Mouse (Mus musculus): ENCODE results near the gene Dync1h1.

- TF ChIP-seq POLR2A (IDR thresholded peaks at IDR 0.05; ENCODE audit: insufficient read depth, low read depth, low read length) (no peak), CTCF (IDR thresholded peaks at IDR 0.05) (no peak), EP300 (IDR thresholded peaks at IDR 0.05; ENCODE audit: insufficient read depth, low read depth, low read length) (no peak)
These were observed 844 bp upstream of the Dync1h1 start for GRCm38 (mm10) chr12:110600225-110600991.
